Mouse (Mus musculus) erythroblast, embryonic 14.5 days (primary cell): ENCODE data around the gene Syt13.

ENCODE experiments used
- GATA1 ChIP-seq: IDR thresholded peaks from 2 replicates; pipeline ENCODE4 v1.6.1; 2012; ENCODE audit warnings: low read length, inconsistent platforms, mixed read lengths
- TAL1 ChIP-seq: IDR thresholded peaks from 3 replicates; pipeline ENCODE4 v1.6.1; 2012; ENCODE audit warnings: low read length, inconsistent platforms, mixed read lengths

GRCm38 (mm10) chr2:92973646-92974045 lies 58.7 kb downstream of the Syt13 start:
- TF ChIP-seq GATA1 (no peak), TAL1 (no peak)
